Mouse (Mus musculus): ENCODE data around the gene Crybb2. TPM values are rescaled to one million over a fixed set of nuclear protein-coding genes. Genes with fewer than 3 reads are reported as not detected.
"Not testable (repeated sequence)": the region's sequence is repeated elsewhere in the genome, so short reads cannot be mapped to it uniquely, and the experiment has no call there.

Crybb2 gene
- not detected for total RNA-seq (2021)

- intact Hi-C loops (cut with DNase I), result no loop called here
These were observed at the start of gene Crybb2 for GRCm38 (mm10) chr5:113070017-113070416. TSS of gene Crybb2 (minus strand) at chr5:113070117.

DNA sequence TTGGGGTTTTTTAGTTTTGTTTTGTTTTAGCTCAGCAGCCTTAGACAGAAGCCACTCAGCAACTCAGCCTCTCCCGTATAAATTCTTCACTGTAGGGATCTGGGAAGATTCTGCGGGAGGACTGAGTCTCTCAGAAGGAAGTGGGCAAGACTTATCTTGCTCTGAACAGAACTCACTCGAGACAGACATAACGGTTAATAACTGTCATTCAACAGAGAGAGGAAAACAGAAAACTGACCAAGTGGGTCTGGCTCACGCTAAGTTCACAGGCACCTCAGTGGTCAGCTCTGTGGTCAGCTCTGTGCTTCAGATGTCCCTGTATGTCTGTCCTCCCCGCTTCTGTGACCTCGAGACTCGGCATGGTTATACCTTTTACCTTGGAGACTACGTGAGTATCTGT, 49.4 kb upstream of the Crybb2 start:
- DNase-seq (ENCODE audit: low spot score in 2 of 2), result no peak
- intact Hi-C loops (cut with DNase I), result no loop called here

More at GRCm38 (mm10) chr5:113070017-113070416, at the start of gene Crybb2:
- DNase-seq (ENCODE audit: low spot score in 2 of 2), result no peak

DNA sequence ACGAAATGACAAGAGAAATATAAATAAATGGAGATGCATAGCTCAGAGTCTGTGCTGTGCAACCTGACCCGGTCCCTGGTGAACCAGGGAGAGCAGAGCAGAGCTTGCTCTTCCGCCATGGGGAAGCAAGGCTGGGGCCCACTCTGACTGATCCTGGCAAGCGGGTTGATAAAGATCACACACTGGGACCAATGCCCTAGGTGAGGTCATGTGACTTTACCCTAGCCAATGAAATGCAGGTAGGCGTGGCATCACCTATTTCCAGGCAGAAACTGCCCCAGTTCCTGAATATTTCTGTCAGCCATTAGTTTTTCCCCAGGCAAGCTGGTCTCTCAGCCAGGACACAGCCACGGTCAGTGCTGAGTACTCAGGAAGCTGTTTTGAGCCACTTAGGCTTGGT, 48.8 kb upstream of the Crybb2 start:
- DNase-seq (ENCODE audit: low spot score in 2 of 2), result no peak
- intact Hi-C loops (cut with DNase I), result no loop called here

DNA sequence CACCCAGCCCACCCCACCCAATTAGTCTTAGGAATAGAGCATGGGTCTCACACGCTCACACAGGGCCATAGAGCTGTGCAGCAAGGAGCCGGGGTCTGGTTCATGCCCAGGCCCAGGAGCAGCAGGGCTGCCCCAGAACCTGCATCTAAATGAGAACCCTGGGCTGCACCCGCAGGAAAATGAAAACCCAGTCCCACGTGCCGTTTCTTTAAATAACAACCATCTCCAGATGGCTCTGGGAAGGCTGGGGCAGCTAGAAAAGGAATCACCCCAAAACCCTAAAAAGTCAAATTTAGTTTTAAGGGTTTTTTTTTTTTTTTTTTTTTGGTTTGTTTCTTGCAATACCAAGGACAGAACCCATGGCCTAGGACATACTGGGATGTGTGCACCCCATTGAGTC, 47.4 kb upstream of the Crybb2 start:
- intact Hi-C loops (cut with DNase I), result no loop called here
- no peak for DNase-seq (ENCODE audit: low spot score in 2 of 2)

DNA sequence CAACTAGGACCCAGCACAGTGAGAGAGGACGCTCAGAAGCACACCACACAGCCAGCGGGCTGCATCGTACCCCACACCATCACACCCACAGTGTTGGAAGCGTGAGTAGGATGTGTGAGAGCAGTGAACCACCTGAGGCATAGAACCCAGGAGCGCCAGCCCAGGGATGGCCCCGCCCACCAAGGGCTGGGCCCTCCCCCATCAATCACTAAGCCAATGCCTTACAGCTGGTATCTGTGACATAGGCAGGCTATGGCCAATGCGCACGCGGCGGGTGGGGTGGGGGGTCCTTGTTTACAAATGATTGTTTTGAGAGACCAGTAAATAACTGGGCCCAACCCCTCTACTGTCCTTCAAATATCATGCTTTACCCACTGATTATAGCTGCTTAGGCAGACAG, 46.0 kb upstream of the Crybb2 start:
- intact Hi-C loops (cut with DNase I), result no loop called here
- no peak for DNase-seq (ENCODE audit: low spot score in 2 of 2)

DNA sequence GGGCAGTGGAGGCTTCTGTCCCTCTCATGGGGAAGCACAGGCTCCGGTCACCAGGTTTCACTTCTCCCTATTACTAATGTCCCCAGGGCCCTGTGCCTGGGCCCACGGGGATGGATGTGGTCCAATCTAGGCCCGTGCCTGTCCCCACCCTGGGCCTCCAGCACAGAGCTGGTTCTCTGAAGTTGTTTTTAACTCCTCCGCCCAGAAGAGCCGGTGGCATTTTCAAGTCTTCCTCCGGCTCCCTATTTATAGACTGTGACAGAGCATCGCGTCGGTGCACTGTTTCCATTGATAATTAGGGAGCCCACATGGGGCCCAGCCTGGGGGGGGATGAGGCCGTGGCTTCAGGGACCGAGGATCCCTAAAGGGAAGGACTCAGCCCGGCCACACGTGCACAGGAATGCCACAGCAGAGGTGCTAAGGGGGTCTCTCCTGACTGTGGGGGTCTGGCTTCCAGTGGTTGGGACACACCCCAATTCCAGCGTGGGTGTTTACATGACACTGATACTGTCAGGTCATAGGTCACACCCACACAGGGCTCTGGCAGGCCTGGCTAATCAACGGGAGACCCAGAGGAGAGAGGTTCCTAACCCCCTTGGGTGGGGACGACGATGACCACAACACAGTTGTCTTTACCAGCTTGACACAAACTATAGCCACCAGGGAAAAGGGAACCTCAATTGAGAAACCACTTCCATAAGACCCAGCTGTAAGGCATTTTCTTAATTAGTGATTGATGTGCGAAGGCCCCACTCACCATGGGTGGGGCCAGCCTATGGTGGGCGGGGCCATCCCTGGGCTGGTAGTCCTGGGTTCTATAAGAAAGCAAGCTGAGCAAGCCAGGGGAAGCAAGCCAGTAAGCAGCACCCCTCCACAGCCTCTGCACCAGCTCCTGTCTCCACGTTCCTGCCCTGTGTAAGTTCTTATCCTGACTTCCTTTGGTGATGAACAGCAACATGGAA, 44.6 kb upstream of the Crybb2 start:
- DNase-seq (ENCODE audit: low spot score in 2 of 2), result peak; percentile 60 to 62
- intact Hi-C loops (cut with DNase I), result no loop called here

GRCm38 (mm10) chr5:113113120-113113519, 43.2 kb upstream of the Crybb2 start:
- DNase-seq (ENCODE audit: low spot score in 2 of 2), result no peak
- intact Hi-C loops (cut with DNase I), result no loop called here

- intact Hi-C loops (cut with DNase I), result no loop called here
- DNase-seq (ENCODE audit: low spot score in 2 of 2), result no peak
These were observed 41.4 kb upstream of the Crybb2 start for GRCm38 (mm10) chr5:113111336-113111735.

GRCm38 (mm10) chr5:113110929-113111328, 41.0 kb upstream of the Crybb2 start:
- intact Hi-C loops (cut with DNase I), result no loop called here
- DNase-seq (ENCODE audit: low spot score in 2 of 2), result no peak

GRCm38 (mm10) chr5:113109651-113110050, 39.7 kb upstream of the Crybb2 start:
- DNase-seq (ENCODE audit: low spot score in 2 of 2), result not testable (repeated sequence)

GRCm38 (mm10) chr5:113108165-113108764, 38.3 kb upstream of the Crybb2 start:
- no peak for DNase-seq (ENCODE audit: low spot score in 2 of 2)
- intact Hi-C loops (cut with DNase I), result no loop called here

More at GRCm38 (mm10) chr5:113109651-113110050, 39.7 kb upstream of the Crybb2 start:
- intact Hi-C loops (cut with DNase I), result not testable (repeated sequence)

DNA sequence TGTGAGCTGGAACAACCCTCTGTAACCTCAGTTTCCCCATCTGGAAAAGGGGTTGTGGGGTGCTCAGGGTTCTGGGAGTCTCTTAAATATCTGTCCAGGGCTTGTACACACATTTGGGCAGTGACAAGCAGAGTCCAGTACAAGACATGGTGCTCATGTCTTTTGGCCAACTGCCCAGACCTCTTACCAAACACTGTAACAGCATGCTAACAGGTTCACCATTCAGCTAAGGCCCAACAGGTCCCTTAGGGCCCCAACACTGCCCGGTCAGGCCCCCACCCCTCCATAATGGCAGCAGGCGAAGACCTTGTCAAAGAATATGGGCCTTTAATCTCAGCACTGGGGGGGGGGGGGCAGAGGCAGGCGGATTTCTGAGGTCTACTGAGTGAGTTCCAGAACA, 37.8 kb upstream of the Crybb2 start:
- no peak for DNase-seq (ENCODE audit: low spot score in 2 of 2)
- intact Hi-C loops (cut with DNase I), result no loop called here

DNA sequence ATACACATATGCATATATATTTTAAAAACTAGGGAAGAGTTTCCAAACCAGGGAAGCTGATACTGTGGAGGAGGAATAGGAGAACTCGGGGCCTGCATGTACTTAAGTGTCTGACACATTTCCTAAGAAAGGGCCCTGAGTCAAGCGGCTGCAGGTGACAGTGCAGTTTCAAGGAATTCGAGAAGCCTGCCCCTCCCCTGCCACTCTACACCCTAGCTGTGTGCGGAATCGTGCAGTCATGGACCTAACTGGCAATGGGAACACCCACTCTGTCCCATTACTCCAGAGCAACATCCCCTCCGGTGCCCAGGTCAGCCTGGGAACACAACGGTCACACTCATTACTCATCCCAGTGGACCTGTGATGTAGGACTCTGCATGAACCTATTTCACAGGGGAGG, 36.7 kb upstream of the Crybb2 start:
- intact Hi-C loops (cut with DNase I), result no loop called here
- DNase-seq (ENCODE audit: low spot score in 2 of 2), result no peak

GRCm38 (mm10) chr5:113105481-113105880, 35.6 kb upstream of the Crybb2 start:
- DNase-seq (ENCODE audit: low spot score in 2 of 2), result no peak
- intact Hi-C loops (cut with DNase I), result no loop called here

- intact Hi-C loops (cut with DNase I), result no loop called here
- DNase-seq (ENCODE audit: low spot score in 2 of 2), result no peak
These were observed 35.1 kb upstream of the Crybb2 start for GRCm38 (mm10) chr5:113105035-113105434.

- intact Hi-C loops (cut with DNase I), result no loop called here
- DNase-seq (ENCODE audit: low spot score in 2 of 2), result no peak
These were observed 32.5 kb upstream of the Crybb2 start for GRCm38 (mm10) chr5:113102455-113102854.

- DNase-seq (ENCODE audit: low spot score in 2 of 2), result peak in 1 of 2 experiments; percentile 69
- intact Hi-C loops (cut with DNase I), result no loop called here
These were observed 31.5 kb upstream of the Crybb2 start for GRCm38 (mm10) chr5:113101457-113101856.

- DNase-seq (ENCODE audit: low spot score in 2 of 2), result no peak
- intact Hi-C loops (cut with DNase I), result no loop called here
These were observed 30.5 kb upstream of the Crybb2 start for GRCm38 (mm10) chr5:113100422-113100821.

- intact Hi-C loops (cut with DNase I), result loop anchor here (1.0 to 2.0 kb wide), 3 partner anchors 56 to 127 kb away; partner anchors contain the start of gene Tmem211
- DNase-seq (ENCODE audit: low spot score in 2 of 2), result peak; percentile 86 to 88
These were observed 29.6 kb upstream of the Crybb2 start for GRCm38 (mm10) chr5:113099546-113099945.

DNA sequence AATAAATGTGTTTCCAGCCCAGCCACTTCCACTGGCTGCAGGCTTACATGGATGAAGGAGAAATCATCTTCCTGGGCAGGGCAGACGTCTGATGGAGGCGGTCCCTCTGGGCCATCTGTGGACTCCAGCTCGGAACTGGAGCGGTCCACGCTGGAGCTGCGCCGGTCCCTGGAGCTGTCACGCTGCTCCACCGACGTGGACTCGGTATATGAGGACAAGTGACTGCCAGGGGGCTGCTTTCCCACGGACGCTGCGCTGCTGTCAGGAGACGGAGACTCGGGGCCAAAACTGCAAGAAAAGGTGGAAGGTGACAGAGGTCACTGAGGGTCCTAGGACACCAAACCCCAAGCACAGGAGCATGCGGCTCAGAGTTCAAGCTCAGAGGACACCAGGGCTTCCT, 27.6 kb upstream of the Crybb2 start:
- DNase-seq (ENCODE audit: low spot score in 2 of 2), result no peak

DNA sequence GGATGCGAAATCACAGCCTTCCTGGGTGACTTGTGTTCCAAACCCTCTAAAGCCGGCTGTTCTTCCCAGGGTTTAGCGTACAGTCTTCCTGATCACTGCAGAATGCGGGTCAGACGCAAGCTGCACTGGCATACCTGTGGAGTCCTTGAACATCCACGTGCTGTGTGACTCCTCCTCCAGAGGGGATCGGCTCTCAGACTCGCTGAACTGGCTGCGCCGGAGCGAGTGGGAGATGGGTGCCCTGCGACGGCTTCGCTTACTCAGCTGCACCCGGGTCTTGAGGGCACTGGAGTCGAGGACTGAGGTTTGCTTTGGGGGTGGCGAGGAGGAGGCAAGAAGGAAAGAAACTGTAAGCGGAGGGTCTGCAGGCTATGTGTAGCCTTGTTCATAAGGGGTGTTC, 25.5 kb upstream of the Crybb2 start:
- no peak for DNase-seq (ENCODE audit: low spot score in 2 of 2)
- intact Hi-C loops (cut with DNase I), result no loop called here

More for the DNA sequence above, 27.6 kb upstream of the Crybb2 start:
- intact Hi-C loops (cut with DNase I), result no loop called here

Measured in left cerebral cortex, postnatal 36 days (tissue).